Mouse (Mus musculus) limb, embryonic 11.5 days (tissue): ENCODE results near the gene Hdac4. TPM values are rescaled to one million over a fixed set of nuclear protein-coding genes. Genes with fewer than 3 reads are reported as not detected.

Experiments used
- ATAC-seq: fragments of 200-750 bp; cut with Nextera tagmentation; 2 replicates; pipeline ENCODE4 v1.8.0; 2017; ENCODE audit warnings: low read depth; ENCODE audit not compliant: insufficient number of reproducible peaks, low FRiP score, low TSS enrichment
- DNase-seq: peaks from one replicate; pipeline ENCODE4 v3.0.0-alpha.2; 2015; ENCODE audit warnings: low spot score
- H3K27ac ChIP-seq: fragments of 300-500 bp; sonication (generic); replicated peaks from 2 replicates; pipeline ENCODE4 v1.5.1; 2014; ENCODE audit warnings: low read depth, mild to moderate bottlenecking, low read length
- H3K27me3 ChIP-seq: fragments of 300-500 bp; sonication (generic); 2 replicates; pipeline ENCODE4 v1.6.1; 2014; ENCODE audit warnings: mild to moderate bottlenecking, low read length, mixed read lengths; ENCODE audit not compliant: control insufficient read depth, insufficient read depth
- H3K36me3 ChIP-seq: fragments of 300-500 bp; sonication (generic); 2 replicates; pipeline ENCODE4 v1.6.1; 2014; ENCODE audit warnings: mild to moderate bottlenecking, low read length, moderate library complexity, mixed read lengths; ENCODE audit not compliant: control insufficient read depth, insufficient read depth
- H3K4me1 ChIP-seq: fragments of 300-500 bp; sonication (generic); 2 replicates; pipeline ENCODE4 v1.6.1; 2014; ENCODE audit warnings: low read length, mixed read lengths; ENCODE audit not compliant: control insufficient read depth, insufficient read depth
- H3K4me2 ChIP-seq: fragments of 300-500 bp; sonication (generic); 2 replicates; pipeline ENCODE4 v1.6.1; 2014; ENCODE audit warnings: low read depth, mild to moderate bottlenecking, moderate library complexity; ENCODE audit not compliant: severe bottlenecking
- H3K4me3 ChIP-seq: fragments of 300-500 bp; sonication (generic); 2 replicates; pipeline ENCODE4 v1.5.1; 2014; ENCODE audit warnings: low read depth, low read length
- H3K9ac ChIP-seq: fragments of 300-500 bp; sonication (generic); 2 replicates; pipeline ENCODE4 v1.6.1; 2014; ENCODE audit warnings: mild to moderate bottlenecking, low read length
- H3K9me3 ChIP-seq: fragments of 300-500 bp; sonication (generic); 2 replicates; pipeline ENCODE4 v1.6.1; 2016; ENCODE audit warnings: low read length; ENCODE audit not compliant: control insufficient read depth
- WGBS: fragments of 180-500 bp; shearing (Covaris S2); extraction: QIAGEN DNeasy Blood & Tissue Kit; methylation state at CpG from one replicate; pipeline ENCODE4 v1.1.7; 2014; 5-methylcytosine and 5-hydroxymethylcytosine counted together
- polyA plus RNA-seq: library from polyadenylated mRNA; unstranded; fragments of >200 nt; fragmentation: Nextera tagmentation; extraction: Ambion mirVana; gene quantifications from 2 replicates; pipeline ENCODE4 v1.2.1, GENCODE M21; 2014

Hdac4 gene
- polyA plus RNA-seq, 1 experiment from 2014 or later: 24.2 TPM

DNA sequence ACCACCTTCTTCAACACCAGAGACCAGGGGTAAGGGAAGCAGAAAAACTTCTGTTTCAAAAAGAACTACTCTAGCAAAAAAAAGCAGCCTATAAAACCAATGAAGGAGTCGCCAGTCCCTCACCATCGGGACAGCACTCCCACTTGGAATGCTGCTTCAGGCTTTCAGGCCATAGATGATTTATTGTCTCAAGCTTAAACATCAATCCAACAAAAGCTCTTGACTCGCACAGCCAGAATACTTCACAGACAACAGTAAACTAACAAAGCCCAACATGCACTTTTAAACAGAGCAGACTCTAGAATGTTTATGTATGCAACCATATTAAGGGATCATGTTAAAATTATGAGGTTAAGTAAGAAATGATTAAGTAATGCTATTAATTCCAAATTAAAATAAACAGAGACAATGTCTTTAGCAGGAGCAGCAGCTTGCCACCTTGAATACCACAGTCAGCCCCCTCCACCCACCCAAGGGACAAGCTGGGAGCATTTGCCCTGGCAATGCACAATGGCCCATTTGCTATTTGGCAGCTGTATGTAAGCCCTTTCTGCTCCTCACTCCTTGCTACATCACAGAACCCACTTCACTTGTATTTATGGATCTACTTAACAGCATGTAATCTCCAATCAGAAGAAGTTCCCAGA, 21.1 kb downstream of the Hdac4 start:
- no peaks in the 10 kb centered on the region for H3K36me3 ChIP-seq
- no peak for ATAC-seq
- H3K27ac ChIP-seq: no peak overlapping the region
- no peak overlapping the region for H3K4me3 ChIP-seq
- no peaks in the 10 kb centered on the region for H3K9me3 ChIP-seq
- H3K4me1 ChIP-seq: peaks cover 17% of the 10 kb centered on the region
- WGBS: 25% methylated on average over 3 of the region's 3 CpGs
- no peak for DNase-seq
- no peak overlapping the region for H3K9ac ChIP-seq
- no peak overlapping the region for H3K4me2 ChIP-seq
- no peaks in the 10 kb centered on the region for H3K27me3 ChIP-seq

DNA sequence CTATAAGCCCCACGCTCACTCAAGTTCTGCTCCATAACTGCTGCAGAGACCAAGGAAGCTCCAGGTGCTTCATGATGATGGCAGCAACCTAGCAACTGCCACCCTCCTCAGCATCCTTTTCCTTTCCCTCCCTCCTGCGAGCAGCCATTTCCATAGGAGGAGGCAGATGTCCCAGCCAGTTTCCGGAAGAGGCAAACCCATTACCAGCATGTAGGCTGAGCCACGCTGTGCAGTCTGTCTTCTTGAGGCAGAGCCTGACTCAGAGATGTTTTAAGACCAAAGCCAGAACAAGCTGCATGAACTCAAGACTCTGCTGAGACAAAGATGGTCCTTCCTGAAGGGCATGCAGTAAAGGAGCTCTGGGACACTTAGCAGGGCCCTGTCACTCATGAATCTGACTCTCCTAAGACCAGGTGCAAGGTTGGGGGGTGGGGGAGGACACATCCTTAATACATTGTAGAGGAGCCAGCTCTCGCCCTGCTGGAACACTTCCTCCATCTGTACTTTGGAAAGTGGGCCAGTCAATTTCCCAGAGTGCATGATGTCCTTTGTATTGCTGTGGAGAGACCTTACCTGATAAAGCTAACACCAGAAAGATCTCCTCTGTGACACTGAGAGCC, 24.8 kb downstream of the Hdac4 start:
- H3K9ac ChIP-seq: no peak overlapping the region
- no peak overlapping the region for H3K4me2 ChIP-seq
- no peaks in the 10 kb centered on the region for H3K4me1 ChIP-seq
- 91% methylated on average over 5 of the region's 5 CpGs for WGBS
- DNase-seq: no peak
- no peak overlapping the region for H3K27ac ChIP-seq
- no peaks in the 10 kb centered on the region for H3K9me3 ChIP-seq
- no peaks in the 10 kb centered on the region for H3K27me3 ChIP-seq
- no peaks in the 10 kb centered on the region for H3K36me3 ChIP-seq
- H3K4me3 ChIP-seq: no peak overlapping the region
- no peak for ATAC-seq

DNA sequence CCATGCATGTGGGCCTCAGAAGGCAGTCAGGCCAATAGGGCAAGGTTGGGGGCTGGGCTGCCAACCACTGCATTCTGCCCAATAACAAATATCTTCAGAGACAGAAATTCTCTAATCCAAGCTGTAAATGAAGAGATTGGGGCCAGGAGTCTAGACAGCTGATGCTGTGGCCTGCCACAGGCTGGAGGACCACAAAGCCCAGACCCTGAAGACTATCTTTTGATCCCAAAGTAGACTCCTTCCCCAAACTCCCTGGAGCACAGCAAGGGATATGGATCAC, 25.8 kb downstream of the Hdac4 start:
- Histone ChIP-seq H3K27me3 (no peaks in the 10 kb centered on the region), H3K4me3 (no peak overlapping the region), H3K27ac (no peak overlapping the region), H3K36me3 (no peaks in the 10 kb centered on the region), H3K9ac (no peak overlapping the region), H3K4me2 (no peak overlapping the region), H3K9me3 (no peaks in the 10 kb centered on the region), H3K4me1 (no peaks in the 10 kb centered on the region)
- ATAC-seq (no peak), DNase-seq (no peak)

DNA sequence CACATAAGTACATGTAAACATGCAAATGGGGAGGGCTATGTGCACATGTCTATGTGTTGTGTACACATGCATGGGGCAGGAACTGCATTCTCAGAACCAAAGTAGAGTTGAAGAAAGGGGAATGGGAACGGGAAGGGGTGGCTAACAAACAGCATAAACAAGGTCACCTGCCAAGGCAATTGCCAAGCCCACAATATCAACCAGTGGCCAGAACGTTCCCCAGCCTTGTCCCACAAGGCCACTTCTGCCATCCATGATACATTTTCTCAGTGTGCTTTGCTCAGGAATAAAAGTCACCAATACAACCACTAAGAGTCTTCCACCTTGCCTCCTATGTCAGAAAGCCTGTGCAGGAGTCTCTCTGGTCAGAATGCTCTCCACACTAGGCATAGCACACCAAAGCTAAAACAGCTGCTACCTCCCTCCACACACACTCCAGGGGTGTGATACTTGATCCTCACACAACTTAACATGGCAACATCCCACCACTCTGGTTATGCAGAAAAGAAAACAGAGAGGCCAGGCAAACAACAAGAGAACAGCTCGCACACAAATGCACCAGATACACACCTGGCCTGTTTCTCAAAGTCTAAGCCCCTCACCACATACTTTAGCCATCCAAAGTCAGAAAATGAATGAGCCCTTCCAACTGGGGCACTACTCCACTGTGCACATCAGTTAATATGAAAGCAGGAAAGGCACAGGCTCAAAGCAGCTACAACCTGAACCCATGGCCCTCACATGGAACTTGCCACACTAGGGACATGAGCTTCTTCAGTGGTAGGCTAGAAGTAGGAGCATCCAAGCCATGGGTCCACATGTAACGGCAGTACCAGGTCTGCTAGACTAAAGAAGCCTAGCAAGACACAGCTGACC, 26.4 kb downstream of the Hdac4 start:
- Histone ChIP-seq H3K27me3 (no peaks in the 10 kb centered on the region), H3K4me1 (no peaks in the 10 kb centered on the region), H3K9me3 (no peaks in the 10 kb centered on the region), H3K27ac (no peak overlapping the region), H3K4me2 (no peak overlapping the region), H3K9ac (no peak overlapping the region), H3K36me3 (no peaks in the 10 kb centered on the region), H3K4me3 (no peak overlapping the region)
- WGBS: 92% methylated on average over 4 of the region's 4 CpGs
- no peak for ATAC-seq
- no peak for DNase-seq

DNA sequence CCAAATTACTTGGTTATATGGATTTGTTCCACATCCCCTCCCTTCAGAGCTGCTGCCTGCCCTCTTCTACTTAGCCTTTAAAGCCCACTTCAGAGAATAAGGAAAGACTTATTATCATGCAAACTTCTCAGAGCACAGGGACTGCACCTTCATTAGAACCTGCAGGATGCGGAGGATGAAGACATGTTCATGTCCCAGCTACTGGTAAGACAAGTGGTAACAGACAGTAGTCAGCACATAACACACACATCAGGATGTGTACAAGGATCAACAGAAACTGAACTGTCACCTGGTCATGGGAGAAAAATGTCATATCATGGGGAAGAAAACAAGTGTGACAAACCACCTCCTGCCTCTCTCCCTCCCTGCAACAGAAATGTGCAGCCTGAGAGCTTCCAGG, 31.6 kb downstream of the Hdac4 start:
- Histone ChIP-seq H3K4me2 (no peak overlapping the region), H3K36me3 (no peaks in the 10 kb centered on the region), H3K4me3 (no peak overlapping the region), H3K27ac (no peak overlapping the region), H3K4me1 (no peaks in the 10 kb centered on the region), H3K27me3 (no peaks in the 10 kb centered on the region), H3K9ac (no peak overlapping the region), H3K9me3 (no peaks in the 10 kb centered on the region)
- no peak for ATAC-seq
- DNase-seq: no peak
- 86% methylated on average over 1 of the region's 1 CpGs for WGBS

DNA sequence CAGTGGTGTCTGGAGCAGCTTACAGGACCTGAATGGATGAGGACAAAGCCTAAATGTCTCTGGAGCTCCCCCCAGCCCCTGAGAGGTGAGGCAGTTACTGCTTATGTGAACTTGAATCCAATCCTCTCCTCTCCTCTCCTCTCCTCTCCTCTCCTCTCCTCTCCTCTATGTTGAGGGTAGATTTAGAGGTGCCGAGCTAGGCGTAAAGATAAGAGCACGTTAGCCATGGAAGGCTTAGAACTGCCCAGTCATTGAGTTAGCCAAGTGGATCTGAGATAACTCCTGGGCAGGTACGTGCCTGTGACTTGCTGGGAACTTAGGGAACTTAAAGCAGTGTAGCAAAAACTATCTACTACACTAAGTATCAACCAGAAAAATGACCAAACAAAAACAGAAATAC, 35.7 kb downstream of the Hdac4 start:
- no peaks in the 10 kb centered on the region for H3K4me1 ChIP-seq
- H3K9me3 ChIP-seq: no peaks in the 10 kb centered on the region
- WGBS: 89% methylated on average over 4 of the region's 4 CpGs
- H3K27me3 ChIP-seq: no peaks in the 10 kb centered on the region
- no peak overlapping the region for H3K4me3 ChIP-seq
- no peak overlapping the region for H3K9ac ChIP-seq
- no peak overlapping the region for H3K4me2 ChIP-seq
- no peaks in the 10 kb centered on the region; the same call in 1 of the 2 replicates for H3K36me3 ChIP-seq
- ATAC-seq (no peak), DNase-seq (no peak)
- H3K27ac ChIP-seq: no peak overlapping the region

DNA sequence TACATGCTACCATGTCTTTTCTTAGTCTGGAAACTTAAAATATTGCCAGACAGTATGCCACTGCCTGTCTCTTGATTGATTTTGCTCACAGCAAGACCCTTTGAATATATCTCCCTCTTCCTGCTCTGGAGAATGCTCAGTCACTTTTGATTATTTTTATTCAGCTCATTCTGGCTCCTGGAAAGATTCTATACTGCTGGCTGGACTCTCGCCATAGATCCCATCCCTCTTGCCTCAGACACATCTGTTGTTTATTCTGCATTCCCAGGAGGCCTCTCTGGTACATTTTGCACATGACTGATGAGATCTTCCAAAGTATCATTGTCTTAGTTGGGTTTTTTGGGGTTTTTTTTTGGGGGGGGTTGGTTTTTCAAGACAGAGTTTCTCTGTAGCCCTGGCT, 45.3 kb downstream of the Hdac4 start:
- H3K9me3 ChIP-seq: no peaks in the 10 kb centered on the region
- no peak overlapping the region for H3K27ac ChIP-seq
- H3K9ac ChIP-seq: no peak overlapping the region
- no peak overlapping the region for H3K4me3 ChIP-seq
- H3K27me3 ChIP-seq: no peaks in the 10 kb centered on the region
- no peak for ATAC-seq
- no peak overlapping the region for H3K4me2 ChIP-seq
- no peaks in the 10 kb centered on the region for H3K36me3 ChIP-seq
- H3K4me1 ChIP-seq: peaks cover under 1% of the 10 kb centered on the region; the same call in 1 of the 2 replicates
- DNase-seq: no peak
- 84% methylated on average over 1 of the region's 1 CpGs for WGBS

DNA sequence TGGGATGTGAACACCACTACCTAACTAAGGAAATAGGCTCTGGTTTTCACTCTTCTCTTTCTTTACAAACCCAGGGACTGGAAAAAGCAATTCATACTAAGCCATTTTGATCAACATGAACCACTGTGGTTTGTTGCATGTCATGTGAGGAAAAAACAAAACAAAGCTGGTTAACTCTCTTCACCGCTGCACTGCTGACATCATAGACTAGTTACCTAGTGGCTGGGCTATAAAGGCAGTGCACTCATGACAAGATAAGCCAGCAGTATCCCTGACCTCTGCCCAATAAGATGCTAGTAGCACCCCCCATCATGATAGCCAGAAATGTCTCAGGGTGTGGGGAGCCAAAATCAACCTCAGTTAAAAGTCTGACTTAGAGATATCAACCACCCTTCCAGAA, 47.0 kb downstream of the Hdac4 start:
- Histone ChIP-seq H3K27me3 (no peaks in the 10 kb centered on the region), H3K9ac (no peak overlapping the region), H3K27ac (no peak overlapping the region), H3K4me3 (no peak overlapping the region), H3K9me3 (no peaks in the 10 kb centered on the region), H3K36me3 (no peaks in the 10 kb centered on the region), H3K4me2 (no peak overlapping the region), H3K4me1 (peaks cover 9% of the 10 kb centered on the region; the same call in 1 of the 2 replicates)
- WGBS: 94% methylated on average over 1 of the region's 1 CpGs
- ATAC-seq: no peak
- DNase-seq: no peak
